Mouse (Mus musculus): Measurements from ENCODE around the gene Areg.

The Areg gene

DNA sequence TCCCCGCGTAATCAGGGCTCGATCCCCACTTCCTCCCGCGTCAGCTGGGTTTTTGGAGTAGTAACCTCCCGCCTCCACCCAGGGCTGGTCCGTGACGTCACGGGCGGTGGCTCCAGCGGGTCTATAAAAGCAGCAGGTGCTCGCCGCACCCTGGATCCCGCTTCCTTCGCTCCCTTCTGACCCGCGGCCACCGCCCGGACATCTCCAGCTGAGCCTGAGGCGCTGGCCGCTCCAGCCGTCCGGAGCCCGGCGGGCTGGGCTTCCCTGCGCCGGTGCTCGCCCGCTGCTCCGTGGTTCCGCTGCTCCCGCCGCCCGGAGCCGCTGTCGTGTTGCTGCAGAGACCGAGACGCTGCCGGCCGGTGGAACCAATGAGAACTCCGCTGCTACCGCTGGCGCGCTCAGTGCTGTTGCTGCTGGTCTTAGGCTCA, at the start of gene Areg:
Gene Areg (plus strand): TSS at position 154 of the 428 bp plus-strand sequence.
- in situ Hi-C loops (cut with MboI; ENCODE audit: low sequenced_read_pairs) = no loop called here

DNA sequence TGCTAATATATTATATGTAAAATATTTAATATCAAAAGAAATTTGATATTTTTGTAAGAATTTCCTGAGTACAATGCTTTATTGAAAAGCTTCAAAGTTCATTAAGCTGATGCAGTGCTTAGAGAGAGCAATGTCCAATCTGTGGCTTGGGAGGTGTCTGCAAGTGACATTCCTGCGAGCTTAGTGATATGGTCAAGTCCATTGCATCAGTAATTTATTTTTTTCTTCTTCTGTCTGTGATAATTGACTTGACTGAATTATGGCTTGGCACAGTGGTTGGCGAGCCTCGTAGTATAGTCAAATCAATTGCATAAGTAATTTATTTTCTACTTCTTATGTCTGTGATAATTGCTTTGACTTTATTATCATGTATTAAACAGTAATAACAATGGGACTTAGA, 49.1 kb upstream of the Areg start:
- in situ Hi-C loops (cut with MboI; ENCODE audit: low sequenced_read_pairs) = no loop called here

DNA sequence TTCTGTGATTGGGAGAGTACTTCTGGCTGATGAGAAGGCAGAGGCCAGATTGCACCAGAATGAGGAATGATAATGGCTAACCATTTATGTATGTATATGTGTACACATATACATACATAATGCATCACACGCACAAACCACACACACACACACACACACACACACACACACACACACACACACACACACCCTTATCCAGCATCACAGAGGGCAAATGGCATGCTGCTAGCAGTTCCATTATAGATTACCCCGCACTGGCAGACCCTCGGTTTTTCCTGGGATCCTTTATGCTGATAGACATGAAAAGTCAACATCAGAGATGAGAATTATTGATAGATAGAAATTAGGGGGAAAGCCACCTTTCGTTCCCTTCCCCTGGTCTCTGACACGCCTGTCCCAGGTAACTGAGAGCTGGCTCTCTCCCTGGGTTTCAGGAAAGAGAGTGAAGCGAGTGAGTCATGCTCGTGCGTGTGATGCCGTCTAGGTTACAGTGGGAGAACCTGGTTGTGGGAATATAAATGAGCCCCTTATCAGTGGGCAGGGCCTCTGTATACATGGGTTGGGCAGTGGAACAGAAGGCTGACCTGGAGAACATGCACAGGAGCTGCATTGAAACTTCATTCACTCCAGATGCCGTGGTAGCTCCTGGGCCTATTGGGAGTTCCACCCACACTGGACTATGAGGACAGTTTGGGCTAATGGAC, 41.3 kb upstream of the Areg start:
- in situ Hi-C loops (cut with MboI; ENCODE audit: low sequenced_read_pairs) = no loop called here

DNA sequence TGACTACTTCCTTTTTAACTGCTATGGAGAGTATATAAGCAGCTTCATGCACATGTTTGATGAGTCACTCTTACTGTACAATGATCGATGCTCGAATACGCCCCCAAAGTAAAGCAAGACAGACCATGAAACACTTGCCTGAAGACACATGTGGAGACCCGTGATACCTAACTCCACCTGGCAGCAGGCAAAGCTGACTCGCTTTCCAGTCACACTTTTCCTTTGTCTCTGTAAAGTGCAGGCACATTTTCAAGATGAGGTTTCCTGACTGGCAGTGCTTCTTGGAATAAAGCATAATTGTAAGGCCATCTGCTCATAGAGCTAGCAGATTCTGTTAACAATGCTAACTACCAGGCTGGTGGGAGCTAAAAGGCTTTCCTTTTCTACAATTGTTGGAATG, 37.7 kb upstream of the Areg start:
- in situ Hi-C loops (cut with MboI; ENCODE audit: low sequenced_read_pairs) = no loop called here

DNA sequence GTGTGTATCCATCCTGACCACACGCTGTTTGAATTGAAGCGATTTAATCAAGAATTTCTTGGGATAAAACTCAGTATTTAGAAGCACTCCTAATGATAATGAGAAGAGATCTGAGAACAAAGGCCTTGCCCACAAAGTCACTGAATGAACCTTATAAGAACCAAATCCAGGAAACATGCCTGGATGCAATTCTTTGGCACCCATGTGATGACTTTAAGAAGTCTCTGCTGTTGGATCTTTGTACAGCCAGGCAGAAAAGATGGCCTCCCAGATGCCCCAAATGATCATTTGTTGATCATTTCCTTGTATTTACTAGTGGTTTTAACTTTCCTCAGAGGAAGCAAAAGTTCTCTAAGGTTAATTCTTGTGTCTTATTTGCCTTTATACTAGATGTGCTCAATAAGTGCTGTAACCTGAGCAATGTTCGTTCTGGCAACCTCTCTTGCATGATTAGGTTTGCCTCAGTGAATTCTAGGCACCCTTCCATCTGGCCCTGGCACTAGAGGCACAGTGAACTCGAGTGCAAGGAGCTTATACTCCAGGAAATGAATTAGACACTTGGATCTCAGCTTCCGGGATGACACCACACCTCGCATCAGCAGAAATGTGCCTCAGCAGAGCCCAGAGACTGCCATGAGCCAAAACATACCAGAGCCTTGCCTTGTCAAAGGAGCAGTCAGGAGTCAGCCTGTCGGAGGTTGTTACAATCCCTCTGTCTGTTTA, 35.3 kb upstream of the Areg start:
- in situ Hi-C loops (cut with MboI; ENCODE audit: low sequenced_read_pairs) = no loop called here

DNA sequence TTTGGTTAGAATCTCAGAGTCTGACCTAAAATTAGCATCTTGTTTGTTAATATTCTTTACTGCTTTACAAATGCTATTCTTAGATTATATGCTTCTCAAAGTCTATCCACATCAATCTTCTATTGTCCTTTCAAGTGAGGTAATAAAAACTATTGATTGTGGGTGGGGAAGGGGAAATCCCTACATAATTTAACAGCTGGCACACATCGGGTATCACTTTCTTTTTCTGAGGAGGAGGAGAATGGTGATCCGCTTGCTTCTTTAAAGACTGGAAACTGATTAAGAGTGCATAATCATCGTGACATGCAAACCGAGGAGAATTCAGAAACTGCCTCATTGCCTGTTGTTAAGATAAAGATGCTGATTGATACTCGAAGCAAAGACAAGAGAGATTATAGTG, 33.2 kb upstream of the Areg start:
- in situ Hi-C loops (cut with MboI; ENCODE audit: low sequenced_read_pairs) = no loop called here

DNA sequence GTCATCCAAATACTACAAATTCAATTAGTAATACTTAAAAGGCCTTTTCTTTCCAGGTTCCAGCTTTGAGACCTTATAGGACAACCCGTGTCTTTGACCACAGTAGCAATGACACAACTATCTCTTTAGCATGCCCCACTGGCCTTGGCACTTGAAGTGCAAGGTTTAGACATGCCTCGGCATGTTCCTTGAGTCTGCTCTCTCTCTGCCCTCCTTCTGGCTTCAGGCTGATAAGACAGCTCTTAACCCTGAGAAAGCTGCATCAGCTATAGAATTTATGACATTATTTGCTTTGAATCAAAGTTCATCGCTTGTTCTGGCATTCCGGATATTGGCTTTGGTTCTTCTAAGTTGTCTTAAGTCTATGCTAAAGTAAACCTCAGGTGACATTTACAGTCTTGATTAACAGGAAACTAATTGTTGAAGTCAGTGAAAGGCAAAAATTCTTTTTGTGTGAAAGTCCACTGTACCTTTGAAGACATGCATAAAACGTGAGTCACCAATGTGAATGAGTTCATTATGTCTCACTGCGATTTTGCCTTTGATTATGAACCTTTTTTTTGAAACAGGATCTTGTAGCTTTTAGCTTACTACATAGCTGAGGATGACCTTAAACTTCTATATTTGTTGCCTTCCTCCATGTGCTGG, 29.3 kb upstream of the Areg start:
- in situ Hi-C loops (cut with MboI; ENCODE audit: low sequenced_read_pairs) = no loop called here

DNA sequence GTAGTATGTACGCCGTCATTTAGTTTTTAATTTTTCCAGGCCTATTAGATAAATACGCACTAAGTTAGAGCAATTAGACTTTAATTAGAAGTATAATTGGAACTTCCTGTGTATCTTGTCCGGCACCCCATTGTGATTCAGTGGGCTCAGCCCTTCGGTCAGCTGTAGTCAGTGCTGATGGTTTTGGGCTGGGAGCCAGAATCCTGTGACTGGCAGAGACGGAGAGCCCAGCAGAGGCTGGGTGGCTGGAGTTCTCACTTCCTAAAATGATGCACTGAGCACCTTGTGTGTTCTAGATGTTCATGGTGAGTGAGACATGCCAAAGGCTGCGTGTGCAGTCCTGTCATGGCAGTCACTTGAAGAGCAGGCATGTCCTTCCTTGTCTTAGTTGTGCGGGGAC, 28.4 kb upstream of the Areg start:
- in situ Hi-C loops (cut with MboI; ENCODE audit: low sequenced_read_pairs) = no loop called here

DNA sequence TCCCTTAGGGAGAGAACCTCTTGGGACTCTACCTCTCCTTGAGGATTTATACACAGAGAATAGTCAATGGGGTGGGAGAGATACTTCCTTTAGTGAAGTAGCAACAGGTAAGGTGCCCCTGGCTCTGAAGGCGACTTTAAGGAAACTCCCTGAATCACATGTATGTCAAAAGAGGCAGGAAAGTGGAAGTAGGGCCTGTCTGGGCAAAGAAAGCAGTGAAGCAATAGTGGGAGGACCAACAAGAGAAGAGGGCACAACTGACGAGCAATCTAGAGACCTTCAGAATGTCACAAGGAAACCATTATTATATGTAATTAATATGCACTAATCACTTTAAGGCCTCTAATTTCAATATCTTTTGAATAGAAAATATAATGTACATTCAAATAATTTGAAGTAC, 25.4 kb upstream of the Areg start:
- in situ Hi-C loops (cut with MboI; ENCODE audit: low sequenced_read_pairs) = no loop called here

DNA sequence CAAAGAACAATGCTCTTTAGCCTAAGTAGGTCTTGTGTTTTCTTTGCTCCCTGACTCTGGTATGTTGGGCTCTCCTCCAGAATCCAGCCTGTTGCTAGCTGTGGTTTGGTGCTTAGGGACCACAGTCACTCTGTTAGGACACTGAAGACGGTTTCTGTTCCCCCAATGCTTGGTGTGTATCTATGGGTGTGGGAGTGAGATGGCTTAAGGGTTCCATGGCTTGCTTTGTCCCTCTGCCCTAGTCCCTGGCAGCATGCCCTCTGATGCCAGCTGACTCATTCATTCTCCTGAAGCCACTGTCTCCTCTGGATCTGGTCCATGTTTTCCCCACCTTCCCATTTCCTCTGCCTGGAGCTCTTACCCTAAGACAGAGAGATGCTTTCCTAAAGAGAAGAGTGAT, 24.8 kb upstream of the Areg start:
- in situ Hi-C loops (cut with MboI; ENCODE audit: low sequenced_read_pairs) = no loop called here

DNA sequence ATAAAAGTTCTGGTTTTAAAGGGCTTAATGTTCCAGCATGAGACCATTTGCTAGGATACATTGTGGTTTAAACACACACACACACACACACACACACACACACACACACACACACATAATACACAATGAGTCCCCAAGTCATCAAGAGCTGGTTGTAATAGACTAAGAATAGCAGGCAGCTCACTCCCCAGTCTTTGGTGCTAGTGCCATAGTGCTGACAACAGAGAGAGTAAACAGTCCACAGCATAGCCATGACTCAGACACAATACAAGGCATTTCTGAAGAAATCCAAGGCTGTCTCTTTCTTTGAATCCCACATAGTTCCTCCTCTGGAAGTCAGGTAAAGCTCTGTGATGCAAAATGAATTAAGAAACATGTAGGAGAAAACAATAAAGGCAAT, 20.8 kb upstream of the Areg start:
- in situ Hi-C loops (cut with MboI; ENCODE audit: low sequenced_read_pairs) = no loop called here

DNA sequence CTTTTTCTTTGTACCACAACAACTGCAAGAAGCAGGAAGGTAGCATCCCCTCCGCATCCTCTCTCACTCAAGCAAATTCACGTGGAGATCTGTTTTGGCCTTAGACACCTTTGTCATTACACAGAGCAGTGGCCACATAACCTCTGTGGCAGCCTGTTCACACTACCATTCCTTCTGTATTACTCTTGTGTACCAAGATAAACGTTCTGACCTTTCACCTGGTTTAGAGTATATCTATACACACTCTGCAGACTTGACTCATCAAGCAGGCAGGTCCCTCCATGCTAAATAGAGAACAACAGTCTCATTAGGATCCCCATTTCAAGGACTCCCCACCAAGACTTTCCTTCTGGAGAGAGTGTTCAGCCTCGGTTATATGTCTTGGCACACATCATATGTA, 16.0 kb upstream of the Areg start:
- in situ Hi-C loops (cut with MboI; ENCODE audit: low sequenced_read_pairs) = no loop called here

DNA sequence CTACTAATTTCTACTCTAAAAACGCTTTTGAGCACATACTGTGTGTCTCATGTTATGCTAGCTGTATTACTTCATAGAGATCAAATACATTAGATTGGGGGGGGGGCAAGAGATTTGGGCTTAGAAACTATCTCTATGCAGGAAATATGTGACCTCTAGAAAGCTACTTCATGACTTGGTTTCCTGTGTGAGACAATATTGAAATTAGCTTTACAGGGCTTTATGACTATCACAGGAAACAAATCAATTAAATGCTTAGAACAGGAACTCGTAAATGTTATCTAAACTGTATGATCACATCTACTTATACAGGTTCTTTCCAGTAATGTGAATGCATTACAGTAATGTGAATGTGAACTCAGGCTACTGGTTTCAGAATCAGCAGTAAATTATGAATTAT, 15.3 kb upstream of the Areg start:
- in situ Hi-C loops (cut with MboI; ENCODE audit: low sequenced_read_pairs) = no loop called here

DNA sequence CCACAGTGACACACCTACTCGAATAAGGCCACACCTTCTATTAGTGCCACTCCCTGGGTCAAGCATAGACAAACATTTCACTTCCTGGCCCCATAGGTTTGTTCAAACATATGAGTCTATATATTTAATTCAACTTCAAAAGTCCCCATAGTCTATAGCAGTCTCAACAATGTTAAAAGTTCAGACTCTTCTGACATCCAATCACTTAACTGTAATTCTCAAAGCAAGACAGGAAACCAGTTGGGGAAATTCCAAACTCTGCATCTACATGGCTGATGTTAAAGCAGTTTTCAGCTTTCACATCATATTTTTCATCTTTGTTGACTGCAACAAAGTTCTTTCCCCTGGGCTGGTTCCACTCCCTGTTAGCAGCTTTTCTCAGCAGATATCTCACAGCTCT, 12.8 kb upstream of the Areg start:
- in situ Hi-C loops (cut with MboI; ENCODE audit: low sequenced_read_pairs) = no loop called here

DNA sequence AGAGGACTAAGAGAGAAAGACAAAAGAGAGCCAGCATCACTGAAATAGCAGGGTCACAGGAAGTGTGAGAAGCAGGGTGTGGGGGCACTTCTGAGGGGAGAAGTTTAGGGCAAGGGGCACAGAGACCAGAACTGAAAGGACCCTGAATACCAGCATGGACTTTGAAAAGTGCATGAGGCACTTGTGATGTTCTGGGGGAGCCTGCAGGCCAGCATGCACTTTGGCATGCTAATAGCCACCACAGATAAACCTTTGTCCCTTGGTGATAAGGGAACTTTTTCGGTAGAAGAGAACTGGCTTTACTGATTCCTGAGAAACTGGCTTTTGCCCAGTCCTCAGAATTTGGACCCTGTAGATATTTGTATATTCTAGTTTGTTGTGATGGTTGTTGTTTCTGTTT, 4.4 kb upstream of the Areg start:
- in situ Hi-C loops (cut with MboI; ENCODE audit: low sequenced_read_pairs) = no loop called here

DNA sequence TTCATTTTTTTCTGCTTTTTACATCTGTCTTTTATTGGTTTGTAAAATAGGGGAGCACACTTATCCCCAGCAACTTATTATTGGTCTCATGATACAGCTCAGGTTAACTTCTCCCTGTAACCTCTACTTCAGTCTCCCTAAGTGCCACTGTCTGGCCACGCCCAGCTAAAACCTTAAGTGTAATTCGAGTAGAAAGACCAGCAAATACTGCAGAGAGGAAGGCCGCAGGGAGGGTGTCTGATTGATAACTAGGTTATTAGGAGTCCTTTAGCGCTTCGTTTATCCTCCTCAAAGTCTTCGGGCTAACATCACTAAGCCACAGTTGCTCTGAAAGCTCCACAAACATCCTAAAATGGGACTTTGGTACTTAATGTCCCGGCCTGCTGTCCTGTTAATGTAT, 429 bp upstream of the Areg start:
- in situ Hi-C loops (cut with MboI; ENCODE audit: low sequenced_read_pairs) = no loop called here

DNA sequence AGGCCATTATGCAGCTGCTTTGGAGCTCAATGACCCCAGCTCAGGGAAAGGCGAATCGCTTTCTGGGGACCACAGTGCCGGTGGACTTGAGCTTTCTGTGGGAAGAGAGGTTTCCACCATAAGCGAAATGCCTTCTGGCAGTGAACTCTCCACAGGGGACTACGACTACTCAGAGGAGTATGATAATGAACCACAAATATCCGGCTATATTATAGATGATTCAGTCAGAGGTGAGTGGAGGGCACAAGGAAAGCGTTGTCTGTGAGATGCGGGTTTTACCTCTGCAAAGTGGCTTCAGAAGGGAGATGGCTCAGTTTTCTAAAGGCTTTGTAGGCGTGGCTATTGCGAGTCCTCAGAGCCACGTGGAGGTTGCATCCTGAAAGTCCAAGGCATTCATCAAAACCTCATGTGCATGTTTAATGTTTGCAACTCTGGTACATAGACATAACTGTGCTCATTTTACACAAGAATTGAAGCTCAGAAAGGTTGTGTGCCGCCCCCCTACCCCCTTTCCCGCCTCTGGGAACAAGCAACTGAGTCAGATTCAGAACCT, 1.6 kb downstream of the Areg start:
- in situ Hi-C loops (cut with MboI; ENCODE audit: low sequenced_read_pairs) = no loop called here

DNA sequence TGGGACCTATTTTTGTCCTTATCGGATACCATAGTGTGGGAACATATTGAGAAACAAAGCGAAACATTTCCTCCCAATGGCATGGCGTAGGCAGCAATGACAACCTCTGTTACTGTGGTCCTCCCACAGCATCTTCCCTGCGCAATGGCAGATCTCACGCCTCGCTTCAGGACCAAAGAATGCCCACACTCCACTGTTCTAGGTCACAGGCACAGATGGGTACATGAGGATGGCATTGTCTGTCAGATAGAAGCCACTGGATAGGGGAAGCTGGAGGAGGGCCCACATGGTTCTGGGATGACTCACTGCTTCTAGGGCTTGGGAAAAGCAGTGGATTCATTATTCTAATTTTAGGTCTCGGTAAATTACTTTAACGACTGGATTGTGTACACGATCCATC, 5.6 kb downstream of the Areg start:
- in situ Hi-C loops (cut with MboI; ENCODE audit: low sequenced_read_pairs) = no loop called here

DNA sequence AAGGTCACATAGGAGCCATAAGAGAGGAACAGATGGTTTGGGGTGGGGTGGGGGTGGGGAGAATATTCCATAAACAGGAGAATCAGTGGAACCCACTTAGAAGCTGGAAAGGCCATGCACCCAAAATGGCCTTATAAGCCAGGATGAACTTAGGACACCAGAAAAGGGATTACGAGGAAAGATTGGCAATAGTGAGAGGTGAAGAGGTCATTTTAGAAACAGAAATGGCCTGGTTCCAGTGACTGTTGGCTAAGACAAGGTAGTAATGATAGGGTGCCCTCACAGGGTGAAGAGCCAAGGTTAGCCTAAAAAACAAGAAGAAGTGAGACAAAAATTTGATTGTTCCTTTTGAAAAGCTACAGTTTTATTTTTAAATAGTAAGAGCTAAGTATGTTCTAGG, 7.6 kb downstream of the Areg start:
- in situ Hi-C loops (cut with MboI; ENCODE audit: low sequenced_read_pairs) = no loop called here

DNA sequence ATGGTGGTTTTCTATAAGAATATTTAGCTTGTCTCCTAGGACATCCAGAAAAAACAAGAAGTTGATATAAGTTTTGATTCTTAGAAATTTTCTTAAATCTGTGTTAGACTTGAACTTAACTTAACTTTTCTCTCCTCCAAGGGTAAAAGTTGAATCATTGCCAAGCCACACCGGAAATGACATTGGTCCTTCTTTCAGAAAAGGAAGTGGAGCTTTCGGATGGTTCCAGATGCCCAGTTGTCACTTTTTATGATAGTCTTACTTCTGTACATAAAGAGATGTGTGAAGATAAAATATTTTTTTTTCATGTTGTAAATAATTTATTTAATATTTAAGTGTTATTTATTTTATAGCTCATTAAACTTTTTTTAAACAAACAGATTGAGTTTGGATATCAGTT, 8.7 kb downstream of the Areg start:
- in situ Hi-C loops (cut with MboI; ENCODE audit: low sequenced_read_pairs) = no loop called here

DNA sequence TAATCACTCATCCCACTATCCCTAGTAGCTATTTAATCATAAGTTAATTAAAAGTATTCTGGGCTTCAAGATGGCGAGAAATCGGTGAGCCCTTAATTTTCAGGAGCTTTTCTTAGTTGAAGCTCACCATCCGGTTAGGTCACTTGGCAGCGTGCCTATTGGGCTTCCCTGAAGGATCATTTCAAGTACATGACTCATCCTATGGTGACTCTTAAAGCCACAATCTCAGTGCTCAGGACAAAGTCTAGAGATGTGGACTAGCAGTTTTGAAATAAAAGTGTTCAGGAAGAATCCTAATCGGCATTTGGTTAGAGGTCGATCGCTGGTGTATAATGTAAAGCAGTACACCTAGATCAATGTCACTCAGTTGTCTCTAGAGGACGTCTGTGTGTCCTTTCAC, 17.3 kb downstream of the Areg start:
- in situ Hi-C loops (cut with MboI; ENCODE audit: low sequenced_read_pairs) = no loop called here

DNA sequence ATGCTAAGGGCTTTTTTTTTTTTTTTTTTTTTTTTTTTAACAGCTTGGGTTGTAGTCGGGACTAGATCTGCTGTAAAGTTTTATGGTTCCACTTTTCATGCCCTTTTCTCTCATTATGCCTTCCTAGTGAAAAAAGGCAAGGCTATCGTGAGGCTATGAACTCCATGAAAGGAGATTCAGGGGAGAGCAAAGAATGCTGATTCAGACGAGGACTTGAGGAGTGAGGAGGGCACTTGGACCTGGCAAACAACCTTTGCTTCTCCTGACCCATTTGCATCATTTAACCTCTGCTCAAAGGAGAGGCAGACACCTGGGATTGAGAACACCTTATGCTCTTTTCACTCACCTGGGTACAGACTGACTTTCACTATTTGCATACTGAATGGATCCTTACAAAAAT, 17.8 kb downstream of the Areg start:
- in situ Hi-C loops (cut with MboI; ENCODE audit: low sequenced_read_pairs) = no loop called here
